Mouse (Mus musculus) liver, postnatal 0 days (tissue): Measurements from ENCODE around the gene A930009A15Rik.

Experiments
- CTCF ChIP-seq: sonication (generic); IDR thresholded peaks from 2 replicates; pipeline ENCODE4 v1.5.1; 2016; ENCODE audit warnings: antibody characterized with exemption, low read depth
- EP300 ChIP-seq: IDR thresholded peaks from 2 replicates; pipeline ENCODE4 v1.6.1; 2016; ENCODE audit warnings: antibody characterized with exemption, low read depth, mild to moderate bottlenecking

DNA sequence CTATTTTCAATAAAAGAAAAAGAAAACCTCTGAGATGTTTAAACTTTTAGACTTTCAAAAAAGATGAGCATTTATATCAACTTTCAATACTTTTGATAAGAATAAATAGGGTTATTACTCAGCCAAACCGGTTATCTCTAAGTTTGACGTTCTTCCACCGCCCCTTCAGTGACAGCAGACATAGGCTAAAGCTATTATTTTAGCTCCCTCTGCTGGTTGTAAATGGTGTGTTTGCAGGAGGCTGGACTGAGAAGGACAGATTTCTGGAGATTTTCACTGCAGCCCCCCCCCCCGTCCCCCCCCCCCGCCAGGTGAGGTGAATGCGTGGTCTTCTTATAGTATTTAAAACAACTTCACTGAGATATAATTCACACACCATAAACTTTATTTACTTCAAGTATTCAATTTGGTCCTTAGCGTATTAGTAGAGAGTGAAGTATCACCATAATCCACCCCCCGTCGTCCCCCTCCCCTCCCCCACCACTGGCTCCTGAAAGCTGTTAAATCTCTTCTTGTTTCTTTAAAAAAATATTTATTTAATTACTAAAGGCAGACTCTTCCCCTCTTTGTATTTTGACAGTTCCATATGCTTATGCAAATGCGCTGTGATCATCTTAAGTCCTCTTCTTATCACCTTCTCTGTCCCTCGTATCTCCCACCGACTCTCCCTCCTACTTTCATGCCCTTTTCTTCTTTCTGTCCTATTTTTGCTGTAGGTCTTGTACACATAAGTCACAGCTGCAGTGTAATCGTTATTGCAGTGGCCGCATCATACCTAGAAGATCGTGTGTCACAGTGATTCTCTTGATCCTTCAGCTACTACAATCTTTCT, 47.9 kb downstream of the A930009A15Rik start:
- TF ChIP-seq EP300 (no peak), CTCF (peak; percentile 69)
